ENCODE assay signal across 23 mouse cellular contexts in the genomic region with DNA sequence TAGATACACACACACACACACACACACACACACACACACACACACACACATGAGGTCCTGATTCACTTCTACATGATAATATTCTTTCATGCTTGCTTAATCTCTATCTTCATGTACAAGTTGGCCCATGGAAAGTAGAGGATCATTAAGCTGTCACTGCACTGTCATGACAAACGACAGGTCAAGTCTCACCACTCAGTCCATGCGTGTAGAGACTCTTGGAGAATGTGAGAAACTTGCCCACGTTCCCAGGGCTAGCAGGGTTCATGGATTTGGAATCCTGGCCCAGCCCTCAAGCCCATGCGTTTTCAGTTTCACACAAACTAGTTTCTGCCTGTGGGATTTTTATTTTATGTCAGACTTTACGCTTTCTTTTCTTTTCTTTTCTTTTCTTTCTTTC.
DNase-seq lines count a peak whose midpoint lies in the region; ATAC-seq and TF ChIP-seq lines count a peak whose summit lies in the region.
"Had no signal": no experiment of that assay in that cellular context is flagged by ENCODE, and none has a peak within 500 bp of the region (broad histone marks: within the 10 kb centered on the region; RNA-seq: fewer than 3 reads in every experiment).

No protein-coding gene starts in this region.

- no peaks in the 10 kb centered on the region for H3K9me3 ChIP-seq in kidney, embryonic 16.5 days (ENCODE audit: low read length)
- H3K9me3 ChIP-seq: embryonic facial prominence, embryonic 12.5 days; embryonic facial prominence, embryonic 15.5 days; hindbrain, embryonic 12.5 days had no signal

- peak; percentile 93; the same call in 1 of the 2 replicates for ATAC-seq in kidney, embryonic 16.5 days (ENCODE audit: low FRiP score, low TSS enrichment)
- ATAC-seq: CD4-positive, CD25-positive, alpha-beta regulatory T cell, adult 4 months; forebrain, embryonic 14.5 days; forebrain, postnatal 0 days had no signal

- DNase-seq in kidney, adult 11 months, result no peak
- DNase-seq in kidney, postnatal 14 days, result peak; percentile 2
- no peak for DNase-seq in kidney, postnatal 36 days
- DNase-seq in lung, postnatal 36 days, result peak; percentile 2
- DNase-seq in lung, adult 2 months, result no peak
- no peak for DNase-seq in ovary, postnatal 36 days (ENCODE audit: low spot score)
- DNase-seq: adrenal gland, adult 2 months; adrenal gland, postnatal 14 days; cerebellum, adult 11 months; cerebellum, adult 2 months; cerebellum, adult 9-11 months; cerebellum, postnatal 25 days; forebrain, postnatal 0 days; gastrocnemius, adult 2 months; gastrocnemius, postnatal 14 days; heart, adult 11 months had no signal

- no peak overlapping the region for H3K9ac ChIP-seq in kidney, embryonic 16.5 days (replicated peaks; ENCODE audit: low read length)
- H3K9ac ChIP-seq: embryonic facial prominence, embryonic 12.5 days; embryonic facial prominence, embryonic 15.5 days; forebrain, postnatal 0 days; hindbrain, embryonic 12.5 days had no signal

- 0 out of 2 replicates have a peak overlapping the region, but pooled peaks have one; percentile 7 for H3K27ac ChIP-seq in kidney, embryonic 16.5 days (ENCODE audit: low read length)
- H3K27ac ChIP-seq: embryonic facial prominence, embryonic 12.5 days; embryonic facial prominence, embryonic 15.5 days; gastrocnemius, adult 2 months; hindbrain, embryonic 12.5 days had no signal

- no peaks in the 10 kb centered on the region for H3K36me3 ChIP-seq in kidney, embryonic 16.5 days (ENCODE audit: insufficient read depth, low read length)
- H3K36me3 ChIP-seq: embryonic facial prominence, embryonic 12.5 days; embryonic facial prominence, embryonic 15.5 days; hindbrain, embryonic 12.5 days had no signal

- H3K4me1 ChIP-seq in kidney, embryonic 16.5 days (ENCODE audit: insufficient read depth, low read length), result peaks cover 7% of the 10 kb centered on the region; the same call in 1 of the 2 replicates
- no peaks in the 10 kb centered on the region; the same call in 1 of the 2 replicates for H3K4me1 ChIP-seq in lung, adult 2 months (ENCODE audit: control insufficient read depth, insufficient read depth, low read length)
- H3K4me1 ChIP-seq: embryonic facial prominence, embryonic 15.5 days; hindbrain, embryonic 12.5 days had no signal

- no peaks in the 10 kb centered on the region for H3K27me3 ChIP-seq in kidney, embryonic 16.5 days (ENCODE audit: insufficient read depth, low read length)
- H3K27me3 ChIP-seq: embryonic facial prominence, embryonic 12.5 days; embryonic facial prominence, embryonic 15.5 days; hindbrain, embryonic 12.5 days had no signal

- WGBS in kidney, embryonic 16.5 days, result 25% methylated on average over 5 of the region's 5 CpGs
- 61% methylated on average over 5 of the region's 5 CpGs for WGBS in lung, adult 2 months

- TF ChIP-seq CTCF in lung, adult 2 months (IDR thresholded peaks at IDR 0.05; ENCODE audit: insufficient read depth, low read length), result no peak

- H3K4me2 ChIP-seq in kidney, embryonic 16.5 days (replicated peaks; ENCODE audit: low read depth, low read length), result no peak overlapping the region
- H3K4me2 ChIP-seq: embryonic facial prominence, embryonic 12.5 days; embryonic facial prominence, embryonic 15.5 days; heart, embryonic 11.5 days; hindbrain, embryonic 12.5 days had no signal

- H3K4me3 ChIP-seq in kidney, embryonic 16.5 days (ENCODE audit: low read length), result no peak overlapping the region
- H3K4me3 ChIP-seq in lung, adult 2 months (replicated peaks; ENCODE audit: extremely low read depth, low read depth, low read length), result no peak overlapping the region
- H3K4me3 ChIP-seq: embryonic facial prominence, embryonic 12.5 days; embryonic facial prominence, embryonic 15.5 days; gastrocnemius, adult 2 months; hindbrain, embryonic 12.5 days had no signal

- no peak for TF ChIP-seq POLR2A in lung, adult 2 months (IDR thresholded peaks at IDR 0.05; ENCODE audit: borderline replicate concordance, extremely low read depth, low read depth, low read length)

Comparison
In these comparisons a context has a peak if more than half of its experiments do, and no peak if none do; other contexts are left out.
1. DNase-seq: peak in kidney, postnatal 14 days (single experiment) and lung, postnatal 36 days (single experiment); none in kidney, adult 11 months (single experiment), kidney, postnatal 36 days (0 of 2), lung, adult 2 months (single experiment) and ovary, postnatal 36 days (single experiment).